Mouse (Mus musculus): ENCODE measurements around the gene Gm4969. TPM values are rescaled to one million over a fixed set of nuclear protein-coding genes. Genes with fewer than 3 reads are reported as not detected.
"Not testable (repeated sequence)": the region's sequence is repeated elsewhere in the genome, so short reads cannot be mapped to it uniquely, and the experiment has no call there.

The Gm4969 gene
- polyA plus RNA-seq, 1 experiment from 2014 or later, result 2.3 TPM

- Histone ChIP-seq H3K4me3 (replicated peaks) (no peak overlapping the region), H3K27ac (peak overlapping the region; percentile 22), H3K9me3 (no peaks in the 10 kb centered on the region), H3K36me3 (peaks cover 19% of the 10 kb centered on the region), H3K9ac (no peak overlapping the region; the same call in 1 of the 2 replicates), H3K4me1 (replicated peaks) (peaks cover 35% of the 10 kb centered on the region), H3K4me2 (replicated peaks) (peak overlapping the region; percentile 33), H3K27me3 (replicated peaks) (peaks cover 13% of the 10 kb centered on the region)
- ATAC-seq, result peak; percentile 63
- 33% methylated on average over 13 of the region's 13 CpGs for WGBS
Measured at GRCm38 (mm10) chr7:19155825-19156475, 37.8 kb upstream of the Gm4969 start.

GRCm38 (mm10) chr7:19154796-19155195 is 36.6 kb upstream of the Gm4969 start:
- Histone ChIP-seq H3K4me3 (replicated peaks) (no peak overlapping the region), H3K4me1 (replicated peaks) (peaks cover 34% of the 10 kb centered on the region), H3K9me3 (no peaks in the 10 kb centered on the region), H3K27me3 (replicated peaks) (peaks cover 11% of the 10 kb centered on the region), H3K9ac (no peak overlapping the region), H3K36me3 (peaks cover 19% of the 10 kb centered on the region), H3K4me2 (replicated peaks) (no peak overlapping the region), H3K27ac (no peak overlapping the region)
- ATAC-seq, result no peak
- 81% methylated on average over 8 of the region's 8 CpGs for WGBS

- peak overlapping the region; percentile 9; the same call in 1 of the 2 replicates for H3K9ac ChIP-seq
- not testable (repeated sequence) for H3K27ac ChIP-seq; ATAC-seq; H3K4me3 ChIP-seq (replicated peaks); H3K9me3 ChIP-seq; H3K27me3 ChIP-seq (replicated peaks)
- 88% methylated on average over 10 of the region's 10 CpGs for WGBS
- H3K4me2 ChIP-seq (replicated peaks), result 0 out of 2 replicates have a peak overlapping the region, but pooled peaks have one; percentile 80
- peaks cover 19% of the 10 kb centered on the region for H3K36me3 ChIP-seq
- H3K4me1 ChIP-seq (replicated peaks), result peaks cover 23% of the 10 kb centered on the region
Measured at GRCm38 (mm10) chr7:19151121-19151520, 33.0 kb upstream of the Gm4969 start.

- Histone ChIP-seq H3K4me2 (replicated peaks) (peak within 1 kb of the TSS; percentile 80), H3K9ac (peak within 1 kb of the TSS; percentile 75), H3K4me1 (replicated peaks) (peaks cover 15% of the 10 kb centered on the region), H3K9me3 (no peaks in the 10 kb centered on the region), H3K36me3 (peaks cover 19% of the 10 kb centered on the region), H3K27me3 (replicated peaks) (no peaks in the 10 kb centered on the region), H3K27ac (peak within 1 kb of the TSS; percentile 71), H3K4me3 (replicated peaks) (peak within 1 kb of the TSS; percentile 67)
- peak; percentile 94 for ATAC-seq
- under 1% methylated on average over 24 of the region's 24 CpGs for WGBS
Measured at GRCm38 (mm10) chr7:19149626-19150025, 31.5 kb upstream of the Gm4969 start, which contains the start of gene Snrpd2. Gene Snrpd2 (plus strand): TSS chr7:19149722.

- Histone ChIP-seq H3K4me1 (replicated peaks) (peaks cover 15% of the 10 kb centered on the region), H3K4me3 (replicated peaks) (peak within 1 kb of the TSS; percentile 67), H3K4me2 (replicated peaks) (peak within 1 kb of the TSS; percentile 80), H3K9ac (peak within 1 kb of the TSS; percentile 75), H3K9me3 (no peaks in the 10 kb centered on the region), H3K27ac (peak within 1 kb of the TSS; percentile 71), H3K36me3 (peaks cover 17% of the 10 kb centered on the region), H3K27me3 (replicated peaks) (no peaks in the 10 kb centered on the region)
- WGBS, result under 1% methylated on average over 43 of the region's 43 CpGs
- ATAC-seq, result peak; percentile 99
Measured at GRCm38 (mm10) chr7:19148875-19149541, 30.8 kb upstream of the Gm4969 start, which contains the start of gene Qpctl. Gene Qpctl (minus strand): TSS chr7:19149291.

GRCm38 (mm10) chr7:19148180-19148874 is 30.2 kb upstream of the Gm4969 start:
- H3K9ac ChIP-seq, result peak overlapping the region; percentile 64
- no peaks in the 10 kb centered on the region for H3K27me3 ChIP-seq (replicated peaks)
- H3K36me3 ChIP-seq, result peaks cover 11% of the 10 kb centered on the region
- no peaks in the 10 kb centered on the region for H3K9me3 ChIP-seq
- H3K27ac ChIP-seq, result peak overlapping the region; percentile 67
- WGBS, result 10% methylated on average over 20 of the region's 20 CpGs
- H3K4me3 ChIP-seq (replicated peaks), result peak overlapping the region; percentile 67
- H3K4me2 ChIP-seq (replicated peaks), result peak overlapping the region; percentile 80
- peaks cover 15% of the 10 kb centered on the region for H3K4me1 ChIP-seq (replicated peaks)
- no peak for ATAC-seq

- no peak overlapping the region for H3K9ac ChIP-seq
- 43% methylated on average over 6 of the region's 6 CpGs for WGBS
- no peaks in the 10 kb centered on the region for H3K9me3 ChIP-seq
- peak overlapping the region; percentile 80; the same call in 1 of the 2 replicates for H3K4me2 ChIP-seq (replicated peaks)
- no peak overlapping the region for H3K27ac ChIP-seq
- peaks cover 15% of the 10 kb centered on the region for H3K4me1 ChIP-seq (replicated peaks)
- H3K36me3 ChIP-seq, result peaks cover 3% of the 10 kb centered on the region
- H3K4me3 ChIP-seq (replicated peaks), result no peak overlapping the region
- no peak for ATAC-seq
- no peaks in the 10 kb centered on the region for H3K27me3 ChIP-seq (replicated peaks)
Measured at GRCm38 (mm10) chr7:19147497-19148045, 29.4 kb upstream of the Gm4969 start.

- 89% methylated on average over 10 of the region's 10 CpGs for WGBS
- H3K36me3 ChIP-seq, result no peaks in the 10 kb centered on the region
- H3K4me1 ChIP-seq (replicated peaks), result peaks cover 15% of the 10 kb centered on the region
- no peak overlapping the region for H3K9ac ChIP-seq
- H3K9me3 ChIP-seq, result no peaks in the 10 kb centered on the region
- ATAC-seq, result no peak
- H3K27ac ChIP-seq, result no peak overlapping the region
- H3K4me3 ChIP-seq (replicated peaks), result no peak overlapping the region
- no peak overlapping the region for H3K4me2 ChIP-seq (replicated peaks)
- no peaks in the 10 kb centered on the region for H3K27me3 ChIP-seq (replicated peaks)
Measured at GRCm38 (mm10) chr7:19146793-19147192, 28.6 kb upstream of the Gm4969 start.

GRCm38 (mm10) chr7:19137380-19137779 is 19.2 kb upstream of the Gm4969 start:
- no peak overlapping the region for H3K4me3 ChIP-seq (replicated peaks)
- WGBS, result 58% methylated on average over 5 of the region's 5 CpGs
- no peak for ATAC-seq
- H3K9ac ChIP-seq, result no peak overlapping the region
- H3K27me3 ChIP-seq (replicated peaks), result no peaks in the 10 kb centered on the region
- peaks cover 37% of the 10 kb centered on the region for H3K36me3 ChIP-seq
- no peaks in the 10 kb centered on the region for H3K9me3 ChIP-seq
- H3K27ac ChIP-seq, result no peak overlapping the region
- no peak overlapping the region for H3K4me2 ChIP-seq (replicated peaks)
- H3K4me1 ChIP-seq (replicated peaks), result no peaks in the 10 kb centered on the region

GRCm38 (mm10) chr7:19136673-19137334 is 18.6 kb upstream of the Gm4969 start:
- no peak overlapping the region for H3K4me2 ChIP-seq (replicated peaks)
- no peaks in the 10 kb centered on the region for H3K27me3 ChIP-seq (replicated peaks)
- H3K36me3 ChIP-seq, result peaks cover 37% of the 10 kb centered on the region
- peaks cover 2% of the 10 kb centered on the region; the same call in 1 of the 2 replicates for H3K4me1 ChIP-seq (replicated peaks)
- H3K4me3 ChIP-seq (replicated peaks), result no peak overlapping the region
- H3K27ac ChIP-seq, result no peak overlapping the region
- no peaks in the 10 kb centered on the region for H3K9me3 ChIP-seq
- ATAC-seq, result no peak
- no peak overlapping the region for H3K9ac ChIP-seq
- 91% methylated on average over 38 of the region's 38 CpGs for WGBS

- Histone ChIP-seq H3K4me3 (replicated peaks) (no peak overlapping the region), H3K9ac (no peak overlapping the region), H3K27ac (no peak overlapping the region), H3K36me3 (peaks cover 37% of the 10 kb centered on the region), H3K9me3 (no peaks in the 10 kb centered on the region), H3K4me2 (replicated peaks) (no peak overlapping the region), H3K4me1 (replicated peaks) (peaks cover 5% of the 10 kb centered on the region; the same call in 1 of the 2 replicates), H3K27me3 (replicated peaks) (no peaks in the 10 kb centered on the region)
- ATAC-seq, result no peak
- WGBS, result 93% methylated on average over 13 of the region's 13 CpGs
Measured at GRCm38 (mm10) chr7:19136168-19136567, 18.0 kb upstream of the Gm4969 start.
